Mouse (Mus musculus) lung, postnatal 0 days (tissue): Measurements from ENCODE around the gene Sh3pxd2a.

Experiments
- CTCF ChIP-seq: IDR thresholded peaks from 2 replicates; pipeline ENCODE4 v1.5.1; 2016; ENCODE audit warnings: antibody characterized with exemption, mild to moderate bottlenecking
- EP300 ChIP-seq: IDR thresholded peaks from 2 replicates; pipeline ENCODE4 v1.6.1; 2016; ENCODE audit warnings: antibody characterized with exemption, mild to moderate bottlenecking, control low read depth

- TF ChIP-seq EP300 (no peak), CTCF (no peak)
These were observed 157.9 kb downstream of the Sh3pxd2a start for GRCm38 (mm10) chr19:47306128-47306916.
